Mouse (Mus musculus): ENCODE measurements around the gene Gstm6. TPM values are rescaled to one million over a fixed set of nuclear protein-coding genes. Genes with fewer than 3 reads are reported as not detected.
"Not testable (repeated sequence)": the region's sequence is repeated elsewhere in the genome, so short reads cannot be mapped to it uniquely, and the experiment has no call there.

Gstm6 gene
- polyA plus RNA-seq, 1 experiment from 2014 or later = 13.3 TPM

GRCm38 (mm10) chr3:107972070-107972469 is 28.5 kb upstream of the Gstm6 start:
- Histone ChIP-seq H3K4me3 (replicated peaks; ENCODE audit: low read depth, low read length) (no peak overlapping the region), H3K4me2 (ENCODE audit: low read length) (no peak overlapping the region), H3K36me3 (ENCODE audit: control insufficient read depth, insufficient read depth, low read length) (no peaks in the 10 kb centered on the region), H3K4me1 (ENCODE audit: control insufficient read depth, insufficient read depth, low read length) (no peaks in the 10 kb centered on the region), H3K9me3 (ENCODE audit: control insufficient read depth, low read length) (no peaks in the 10 kb centered on the region), H3K9ac (replicated peaks; ENCODE audit: low read length) (no peak overlapping the region), H3K27ac (replicated peaks; ENCODE audit: low read depth, low read length) (no peak overlapping the region), H3K27me3 (ENCODE audit: control insufficient read depth, insufficient read depth, low read length) (no peaks in the 10 kb centered on the region)
- WGBS = 91% methylated on average over 3 of the region's 3 CpGs
- DNase-seq (no peak), ATAC-seq (ENCODE audit: low FRiP score, low TSS enrichment) (no peak)

GRCm38 (mm10) chr3:107971101-107971500 is 27.6 kb upstream of the Gstm6 start:
- ATAC-seq (ENCODE audit: low FRiP score, low TSS enrichment); H3K4me3 ChIP-seq (replicated peaks; ENCODE audit: low read depth, low read length); H3K4me2 ChIP-seq (ENCODE audit: low read length); H3K27me3 ChIP-seq (ENCODE audit: control insufficient read depth, insufficient read depth, low read length); H3K9ac ChIP-seq (replicated peaks; ENCODE audit: low read length); H3K9me3 ChIP-seq (ENCODE audit: control insufficient read depth, low read length); H3K36me3 ChIP-seq (ENCODE audit: control insufficient read depth, insufficient read depth, low read length); DNase-seq; H3K4me1 ChIP-seq (ENCODE audit: control insufficient read depth, insufficient read depth, low read length); H3K27ac ChIP-seq (replicated peaks; ENCODE audit: low read depth, low read length): not testable (repeated sequence)
- 53% methylated on average over 3 of the region's 3 CpGs for WGBS

GRCm38 (mm10) chr3:107968724-107969395 is 25.3 kb upstream of the Gstm6 start, which contains the start of gene Gstm3:
Gene Gstm3 (minus strand): TSS chr3:107969283.
- DNase-seq = no peak
- no peak within 1 kb of the TSS for H3K9ac ChIP-seq (replicated peaks; ENCODE audit: low read length)
- WGBS = 64% methylated on average over 13 of the region's 13 CpGs

GRCm38 (mm10) chr3:107966631-107967030 is 23.1 kb upstream of the Gstm6 start:
- Histone ChIP-seq H3K4me2 (ENCODE audit: low read length) (no peak overlapping the region), H3K9ac (replicated peaks; ENCODE audit: low read length) (no peak overlapping the region), H3K9me3 (ENCODE audit: control insufficient read depth, low read length) (no peaks in the 10 kb centered on the region), H3K27ac (replicated peaks; ENCODE audit: low read depth, low read length) (no peak overlapping the region), H3K27me3 (ENCODE audit: control insufficient read depth, insufficient read depth, low read length) (no peaks in the 10 kb centered on the region), H3K4me1 (ENCODE audit: control insufficient read depth, insufficient read depth, low read length) (peaks cover 7% of the 10 kb centered on the region; the same call in 1 of the 2 replicates), H3K36me3 (ENCODE audit: control insufficient read depth, insufficient read depth, low read length) (no peaks in the 10 kb centered on the region), H3K4me3 (replicated peaks; ENCODE audit: low read depth, low read length) (no peak overlapping the region)
- WGBS = 94% methylated on average over 5 of the region's 5 CpGs
- DNase-seq = no peak
- ATAC-seq (ENCODE audit: low FRiP score, low TSS enrichment) = no peak

More at GRCm38 (mm10) chr3:107968724-107969395, 25.3 kb upstream of the Gstm6 start, which contains the start of gene Gstm3:
- Histone ChIP-seq H3K9me3 (ENCODE audit: control insufficient read depth, low read length) (no peaks in the 10 kb centered on the region), H3K27me3 (ENCODE audit: control insufficient read depth, insufficient read depth, low read length) (no peaks in the 10 kb centered on the region), H3K4me3 (replicated peaks; ENCODE audit: low read depth, low read length) (no peak within 1 kb of the TSS), H3K27ac (replicated peaks; ENCODE audit: low read depth, low read length) (no peak within 1 kb of the TSS), H3K36me3 (ENCODE audit: control insufficient read depth, insufficient read depth, low read length) (no peaks in the 10 kb centered on the region), H3K4me1 (ENCODE audit: control insufficient read depth, insufficient read depth, low read length) (peaks cover 7% of the 10 kb centered on the region; the same call in 1 of the 2 replicates), H3K4me2 (ENCODE audit: low read length) (no peak within 1 kb of the TSS)
- no peak for ATAC-seq (ENCODE audit: low FRiP score, low TSS enrichment)

- peaks cover 7% of the 10 kb centered on the region; the same call in 1 of the 2 replicates for H3K4me1 ChIP-seq (ENCODE audit: control insufficient read depth, insufficient read depth, low read length)
These were observed 22.0 kb upstream of the Gstm6 start for GRCm38 (mm10) chr3:107965592-107965991.

GRCm38 (mm10) chr3:107964656-107965308 is 21.2 kb upstream of the Gstm6 start:
- DNase-seq = no peak
- H3K27ac ChIP-seq (replicated peaks; ENCODE audit: low read depth, low read length) = no peak overlapping the region
- H3K4me1 ChIP-seq (ENCODE audit: control insufficient read depth, insufficient read depth, low read length) = peaks cover 7% of the 10 kb centered on the region; the same call in 1 of the 2 replicates
- no peaks in the 10 kb centered on the region for H3K27me3 ChIP-seq (ENCODE audit: control insufficient read depth, insufficient read depth, low read length)
- no peak overlapping the region for H3K4me2 ChIP-seq (ENCODE audit: low read length)
- 60% methylated on average over 5 of the region's 5 CpGs for WGBS
- H3K9ac ChIP-seq (replicated peaks; ENCODE audit: low read length) = no peak overlapping the region
- H3K4me3 ChIP-seq (replicated peaks; ENCODE audit: low read depth, low read length) = no peak overlapping the region
- no peak for ATAC-seq (ENCODE audit: low FRiP score, low TSS enrichment)
- no peaks in the 10 kb centered on the region for H3K9me3 ChIP-seq (ENCODE audit: control insufficient read depth, low read length)
- no peaks in the 10 kb centered on the region for H3K36me3 ChIP-seq (ENCODE audit: control insufficient read depth, insufficient read depth, low read length)

More at GRCm38 (mm10) chr3:107965592-107965991, 22.0 kb upstream of the Gstm6 start:
- H3K36me3 ChIP-seq (ENCODE audit: control insufficient read depth, insufficient read depth, low read length) = no peaks in the 10 kb centered on the region
- no peak overlapping the region for H3K9ac ChIP-seq (replicated peaks; ENCODE audit: low read length)
- H3K9me3 ChIP-seq (ENCODE audit: control insufficient read depth, low read length) = no peaks in the 10 kb centered on the region
- no peak overlapping the region for H3K27ac ChIP-seq (replicated peaks; ENCODE audit: low read depth, low read length)
- H3K27me3 ChIP-seq (ENCODE audit: control insufficient read depth, insufficient read depth, low read length) = no peaks in the 10 kb centered on the region
- no peak overlapping the region for H3K4me2 ChIP-seq (ENCODE audit: low read length)
- DNase-seq (no peak), ATAC-seq (ENCODE audit: low FRiP score, low TSS enrichment) (no peak)
- WGBS = 77% methylated on average over 1 of the region's 1 CpGs
- no peak overlapping the region for H3K4me3 ChIP-seq (replicated peaks; ENCODE audit: low read depth, low read length)

GRCm38 (mm10) chr3:107964026-107964425 is 20.5 kb upstream of the Gstm6 start:
- Histone ChIP-seq H3K4me2 (ENCODE audit: low read length) (no peak overlapping the region), H3K9ac (replicated peaks; ENCODE audit: low read length) (no peak overlapping the region), H3K4me3 (replicated peaks; ENCODE audit: low read depth, low read length) (no peak overlapping the region), H3K27ac (replicated peaks; ENCODE audit: low read depth, low read length) (no peak overlapping the region), H3K27me3 (ENCODE audit: control insufficient read depth, insufficient read depth, low read length) (no peaks in the 10 kb centered on the region), H3K4me1 (ENCODE audit: control insufficient read depth, insufficient read depth, low read length) (peaks cover 7% of the 10 kb centered on the region; the same call in 1 of the 2 replicates), H3K36me3 (ENCODE audit: control insufficient read depth, insufficient read depth, low read length) (no peaks in the 10 kb centered on the region), H3K9me3 (ENCODE audit: control insufficient read depth, low read length) (no peaks in the 10 kb centered on the region)
- WGBS = 81% methylated on average over 4 of the region's 4 CpGs
- ATAC-seq (ENCODE audit: low FRiP score, low TSS enrichment) (no peak), DNase-seq (no peak)

- H3K4me1 ChIP-seq (ENCODE audit: control insufficient read depth, insufficient read depth, low read length); H3K4me2 ChIP-seq (ENCODE audit: low read length); H3K27me3 ChIP-seq (ENCODE audit: control insufficient read depth, insufficient read depth, low read length); H3K9ac ChIP-seq (replicated peaks; ENCODE audit: low read length); DNase-seq; H3K4me3 ChIP-seq (replicated peaks; ENCODE audit: low read depth, low read length); H3K9me3 ChIP-seq (ENCODE audit: control insufficient read depth, low read length); H3K36me3 ChIP-seq (ENCODE audit: control insufficient read depth, insufficient read depth, low read length); ATAC-seq (ENCODE audit: low FRiP score, low TSS enrichment); H3K27ac ChIP-seq (replicated peaks; ENCODE audit: low read depth, low read length): not testable (repeated sequence)
- 92% methylated on average over 9 of the region's 9 CpGs for WGBS
These were observed 11.7 kb upstream of the Gstm6 start for GRCm38 (mm10) chr3:107955260-107955659.

- Histone ChIP-seq H3K9ac (replicated peaks; ENCODE audit: low read length) (no peak overlapping the region), H3K4me1 (ENCODE audit: control insufficient read depth, insufficient read depth, low read length) (no peaks in the 10 kb centered on the region), H3K27me3 (ENCODE audit: control insufficient read depth, insufficient read depth, low read length) (no peaks in the 10 kb centered on the region), H3K4me3 (replicated peaks; ENCODE audit: low read depth, low read length) (no peak overlapping the region), H3K27ac (replicated peaks; ENCODE audit: low read depth, low read length) (no peak overlapping the region), H3K9me3 (ENCODE audit: control insufficient read depth, low read length) (no peaks in the 10 kb centered on the region), H3K4me2 (ENCODE audit: low read length) (no peak overlapping the region), H3K36me3 (ENCODE audit: control insufficient read depth, insufficient read depth, low read length) (no peaks in the 10 kb centered on the region)
- DNase-seq (no peak), ATAC-seq (ENCODE audit: low FRiP score, low TSS enrichment) (no peak)
- WGBS = 85% methylated on average over 5 of the region's 5 CpGs
These were observed 10.4 kb upstream of the Gstm6 start for GRCm38 (mm10) chr3:107953906-107954305.
